Mouse (Mus musculus): ENCODE data around the gene Olfr656. TPM values are rescaled to one million over a fixed set of nuclear protein-coding genes. Genes with fewer than 3 reads are reported as not detected.

The Olfr656 gene
- polyA plus RNA-seq, 1 experiment from 2014 or later: not detected

GRCm38 (mm10) chr7:104646841-104647482 lies 33.2 kb downstream of the Olfr656 start, which contains the start of gene Olfr658:
Olfr658 (minus strand) TSS chr7:104647305.
- Histone ChIP-seq H3K4me1 (replicated peaks; ENCODE audit: control insufficient read depth, insufficient read depth, low read length) (no peaks in the 10 kb centered on the region), H3K36me3 (ENCODE audit: control insufficient read depth, insufficient read depth) (no peaks in the 10 kb centered on the region), H3K27ac (ENCODE audit: low read length) (no peak within 1 kb of the TSS), H3K9ac (replicated peaks; ENCODE audit: low read depth, low read length) (no peak within 1 kb of the TSS; the same call in 1 of the 2 replicates), H3K27me3 (replicated peaks; ENCODE audit: control insufficient read depth, insufficient read depth, low read length) (no peaks in the 10 kb centered on the region), H3K4me3 (replicated peaks; ENCODE audit: low read length) (peak within 1 kb of the TSS; percentile 30), H3K9me3 (ENCODE audit: control insufficient read depth, low read length) (no peaks in the 10 kb centered on the region), H3K4me2 (ENCODE audit: low read length) (peak within 1 kb of the TSS; percentile 49)
- 26% methylated on average over 21 of the region's 22 CpGs for WGBS
- peak; percentile 88 for ATAC-seq

- H3K27me3 ChIP-seq (replicated peaks; ENCODE audit: control insufficient read depth, insufficient read depth, low read length): no peaks in the 10 kb centered on the region
- ATAC-seq: no peak
- H3K9ac ChIP-seq (replicated peaks; ENCODE audit: low read depth, low read length): no peak within 1 kb of the TSS
- H3K4me2 ChIP-seq (ENCODE audit: low read length): no peak within 1 kb of the TSS
- H3K36me3 ChIP-seq (ENCODE audit: control insufficient read depth, insufficient read depth): no peaks in the 10 kb centered on the region
- no peaks in the 10 kb centered on the region for H3K4me1 ChIP-seq (replicated peaks; ENCODE audit: control insufficient read depth, insufficient read depth, low read length)
- H3K27ac ChIP-seq (ENCODE audit: low read length): no peak within 1 kb of the TSS
- no peak within 1 kb of the TSS for H3K4me3 ChIP-seq (replicated peaks; ENCODE audit: low read length)
- WGBS: 90% methylated on average over 3 of the region's 3 CpGs
- H3K9me3 ChIP-seq (ENCODE audit: control insufficient read depth, low read length): no peaks in the 10 kb centered on the region
These were observed 52.7 kb downstream of the Olfr656 start, which contains the start of gene Olfr659 for GRCm38 (mm10) chr7:104666453-104666852. Olfr659 (plus strand) TSS chr7:104666753.

Other genes with a start within 250 kb of the Olfr656 start
- not detected in 2 replicates for gene Trim30b, start 244.1 kb upstream of the Olfr656 start, polyA plus RNA-seq (2015; fragmentation: Nextera tagmentation; extraction: Ambion mirVana)
- not detected in 2 replicates for gene Trim30c, start 213.1 kb upstream of the Olfr656 start, polyA plus RNA-seq (2015; fragmentation: Nextera tagmentation; extraction: Ambion mirVana)
- 0.42 and 0.70 TPM in 2 replicates for gene Trim30a, start 148.8 kb upstream of the Olfr656 start, polyA plus RNA-seq (2015; fragmentation: Nextera tagmentation; extraction: Ambion mirVana)
- gene Trim30d, start 106.1 kb upstream of the Olfr656 start, polyA plus RNA-seq (2015; fragmentation: Nextera tagmentation; extraction: Ambion mirVana): 0.15 and 0.42 TPM in 2 replicates
- gene Olfr651, start 63.8 kb upstream of the Olfr656 start, polyA plus RNA-seq (2015; fragmentation: Nextera tagmentation; extraction: Ambion mirVana): not detected in 2 replicates
- not detected in 2 replicates for gene Olfr652, start 53.1 kb upstream of the Olfr656 start, polyA plus RNA-seq (2015; fragmentation: Nextera tagmentation; extraction: Ambion mirVana)
- not detected in 2 replicates for gene Olfr653, start 36.6 kb upstream of the Olfr656 start, polyA plus RNA-seq (2015; fragmentation: Nextera tagmentation; extraction: Ambion mirVana)
- not detected in 2 replicates for gene Olfr654, start 26.9 kb upstream of the Olfr656 start, polyA plus RNA-seq (2015; fragmentation: Nextera tagmentation; extraction: Ambion mirVana)
- not detected in 2 replicates for gene Olfr655, start 12.2 kb upstream of the Olfr656 start, polyA plus RNA-seq (2015; fragmentation: Nextera tagmentation; extraction: Ambion mirVana)
- gene Olfr657, start 10.8 kb downstream of the Olfr656 start, polyA plus RNA-seq (2015; fragmentation: Nextera tagmentation; extraction: Ambion mirVana): not detected in 2 replicates
- 0.09 TPM in 1 of 2 replicates, not detected in the other for gene Olfr658, start 33.4 kb downstream of the Olfr656 start, polyA plus RNA-seq (2015; fragmentation: Nextera tagmentation; extraction: Ambion mirVana)
- not detected in 2 replicates for gene Olfr659, start 52.8 kb downstream of the Olfr656 start, polyA plus RNA-seq (2015; fragmentation: Nextera tagmentation; extraction: Ambion mirVana)
- gene Olfr661, start 72.5 kb downstream of the Olfr656 start, polyA plus RNA-seq (2015; fragmentation: Nextera tagmentation; extraction: Ambion mirVana): not detected in 2 replicates
- not detected in 2 replicates for gene Usp17le, start 163.5 kb downstream of the Olfr656 start, polyA plus RNA-seq (2015; fragmentation: Nextera tagmentation; extraction: Ambion mirVana)
- gene Usp17lb, start 228.6 kb downstream of the Olfr656 start, polyA plus RNA-seq (2015; fragmentation: Nextera tagmentation; extraction: Ambion mirVana): not detected in 2 replicates
- not detected in 2 replicates for gene Usp17la, start 243.1 kb downstream of the Olfr656 start, polyA plus RNA-seq (2015; fragmentation: Nextera tagmentation; extraction: Ambion mirVana)

Measured in forebrain, embryonic 16.5 days (tissue).